Mouse (Mus musculus) small intestine, adult 2 months (tissue): ENCODE results near the gene Muc13. TPM values are rescaled to one million over a fixed set of nuclear protein-coding genes. Genes with fewer than 3 reads are reported as not detected.

Experiments
- H3K27ac ChIP-seq: fragments of 200-500 bp; 2 replicates; pipeline ENCODE4 v1.5.1; 2012; ENCODE audit warnings: low read depth, low read length, control low read depth, inconsistent platforms; ENCODE audit not compliant: insufficient read depth
- H3K27me3 ChIP-seq: fragments of 200-500 bp; 2 replicates; pipeline ENCODE4 v1.6.1; 2012; ENCODE audit warnings: mild to moderate bottlenecking, moderate library complexity, low read length, inconsistent platforms; ENCODE audit not compliant: control insufficient read depth, insufficient read depth
- H3K36me3 ChIP-seq: fragments of 200-500 bp; 2 replicates; pipeline ENCODE4 v1.6.1; 2012; ENCODE audit warnings: mild to moderate bottlenecking, low read length, control low read depth, inconsistent platforms; ENCODE audit not compliant: control insufficient read depth, insufficient read depth
- H3K4me1 ChIP-seq: fragments of 200-500 bp; 2 replicates; pipeline ENCODE4 v1.6.1; 2012; ENCODE audit warnings: low read length, inconsistent platforms, mixed read lengths; ENCODE audit not compliant: control insufficient read depth, insufficient read depth, insufficient read length
- H3K4me3 ChIP-seq: fragments of 200-500 bp; 2 replicates; pipeline ENCODE4 v1.5.1; 2012; ENCODE audit warnings: low read depth, mild to moderate bottlenecking, control low read depth, inconsistent platforms, low read length, moderate library complexity
- CTCF ChIP-seq: fragments of 200-500 bp; IDR thresholded peaks from 2 replicates; pipeline ENCODE4 v1.5.1; 2012; ENCODE audit warnings: low read depth, mild to moderate bottlenecking, control low read depth, inconsistent platforms, low read length, moderate library complexity, mixed read lengths; ENCODE audit not compliant: insufficient replicate concordance, insufficient read length; ENCODE audit errors: extremely low read depth
- POLR2A ChIP-seq: fragments of 200-500 bp; IDR thresholded peaks from 2 replicates; pipeline ENCODE4 v1.6.1; 2012; ENCODE audit warnings: low read depth, mild to moderate bottlenecking, control low read depth, inconsistent platforms, low read length, moderate library complexity
- WGBS: fragments of 180-500 bp; shearing (Covaris S2); methylation state at CpG from one replicate; pipeline ENCODE4 v1.1.7; 2018; 5-methylcytosine and 5-hydroxymethylcytosine counted together
- polyA plus RNA-seq: library from polyadenylated mRNA; depleted of rRNA; stranded (reverse); fragments of >200 nt; gene quantifications from 2 replicates; pipeline ENCODE4 v1.2.3, GENCODE M21; 2012

Gene Muc13
- polyA plus RNA-seq, 1 experiment = 2,067 TPM

- no peak for TF ChIP-seq CTCF
- Histone ChIP-seq H3K36me3 (no peaks in the 10 kb centered on the region), H3K4me3 (peak overlapping the region; percentile 46), H3K27me3 (no peaks in the 10 kb centered on the region), H3K27ac (no peak overlapping the region), H3K4me1 (peaks cover 21% of the 10 kb centered on the region)
- 12% methylated on average over 25 of the region's 25 CpGs for WGBS
Observed at GRCm38 (mm10) chr16:33833781-33834482, 40.1 kb downstream of the Muc13 start.

- TF ChIP-seq POLR2A = no peak
- TF ChIP-seq CTCF = no peak
- Histone ChIP-seq H3K27ac (peak overlapping the region; percentile 59; the same call in 1 of the 2 replicates), H3K36me3 (no peaks in the 10 kb centered on the region), H3K27me3 (no peaks in the 10 kb centered on the region), H3K4me1 (peaks cover 18% of the 10 kb centered on the region), H3K4me3 (0 out of 2 replicates have a peak overlapping the region, but pooled peaks have one; percentile 13)
- WGBS = 31% methylated on average over 3 of the region's 3 CpGs
Observed at GRCm38 (mm10) chr16:33836676-33837075, 42.8 kb downstream of the Muc13 start.

DNA sequence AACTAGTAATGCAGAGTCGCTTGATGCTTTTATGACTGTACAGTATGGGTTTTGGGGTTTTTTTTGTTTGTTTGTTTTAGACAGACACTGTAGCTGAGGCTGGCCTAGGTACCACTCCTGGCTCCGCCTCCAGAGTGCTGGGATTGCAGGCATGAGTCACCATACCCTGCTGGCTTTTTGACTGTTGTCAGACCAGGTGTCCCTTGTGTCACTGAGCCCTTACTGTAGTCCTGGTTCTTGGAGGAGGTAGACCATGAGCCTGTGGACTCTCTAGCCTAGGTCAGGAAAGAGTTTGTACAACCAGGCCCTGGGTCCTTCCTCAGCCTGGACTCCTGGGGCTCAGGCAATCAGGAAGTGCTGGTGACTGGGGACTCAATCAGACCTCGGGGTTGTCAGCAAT lies 43.4 kb downstream of the Muc13 start:
- Histone ChIP-seq H3K27ac (peak overlapping the region; percentile 62; the same call in 1 of the 2 replicates), H3K36me3 (no peaks in the 10 kb centered on the region)

GRCm38 (mm10) chr16:33840616-33841015 lies 46.8 kb downstream of the Muc13 start:
- Histone ChIP-seq H3K27me3 (no peaks in the 10 kb centered on the region), H3K27ac (no peak overlapping the region), H3K4me1 (peaks cover 11% of the 10 kb centered on the region), H3K4me3 (no peak overlapping the region), H3K36me3 (peaks cover 2% of the 10 kb centered on the region; the same call in 1 of the 2 replicates)
- no peak for TF ChIP-seq CTCF
- TF ChIP-seq POLR2A = no peak
- 72% methylated on average over 6 of the region's 6 CpGs for WGBS

More for the DNA sequence above, 43.4 kb downstream of the Muc13 start:
- no peak for TF ChIP-seq POLR2A
- TF ChIP-seq CTCF = no peak
- Histone ChIP-seq H3K4me3 (no peak overlapping the region), H3K27me3 (no peaks in the 10 kb centered on the region), H3K4me1 (peaks cover 18% of the 10 kb centered on the region)
- WGBS = 27% methylated on average over 3 of the region's 3 CpGs

GRCm38 (mm10) chr16:33842081-33842880 lies 48.4 kb downstream of the Muc13 start:
- Histone ChIP-seq H3K27ac (no peak overlapping the region), H3K27me3 (no peaks in the 10 kb centered on the region), H3K4me1 (peaks cover 3% of the 10 kb centered on the region), H3K4me3 (no peak overlapping the region), H3K36me3 (peaks cover 4% of the 10 kb centered on the region)
- TF ChIP-seq POLR2A (no peak), CTCF (no peak)
- 80% methylated on average over 12 of the region's 12 CpGs for WGBS

- no peaks in the 10 kb centered on the region for H3K27me3 ChIP-seq
- WGBS = 69% methylated on average over 4 of the region's 4 CpGs
Observed at GRCm38 (mm10) chr16:33844150-33844611, 50.3 kb downstream of the Muc13 start.

GRCm38 (mm10) chr16:33844866-33845265 lies 51.0 kb downstream of the Muc13 start:
- TF ChIP-seq POLR2A (no peak), CTCF (no peak)
- Histone ChIP-seq H3K27me3 (no peaks in the 10 kb centered on the region), H3K27ac (no peak overlapping the region), H3K4me1 (no peaks in the 10 kb centered on the region), H3K4me3 (no peak overlapping the region), H3K36me3 (peaks cover 4% of the 10 kb centered on the region)
- 90% methylated on average over 6 of the region's 6 CpGs for WGBS

More at GRCm38 (mm10) chr16:33844150-33844611, 50.3 kb downstream of the Muc13 start:
- Histone ChIP-seq H3K4me1 (no peaks in the 10 kb centered on the region), H3K4me3 (no peak overlapping the region), H3K36me3 (peaks cover 4% of the 10 kb centered on the region), H3K27ac (no peak overlapping the region)
- TF ChIP-seq POLR2A (no peak), CTCF (no peak)
